Mouse (Mus musculus) pancreas, adult 10 weeks (tissue): ENCODE data around the gene Cmah. TPM values are rescaled to one million over a fixed set of nuclear protein-coding genes. Genes with fewer than 3 reads are reported as not detected.

Source experiments
- polyA plus RNA-seq: library from polyadenylated mRNA; stranded (reverse); fragments of 350-450 nt; fragmentation: Illumina TruSeq; extraction: RNeasy Lipid Tissue Mini Kit (QIAGEN cat#74804); gene quantifications from one replicate; pipeline ENCODE4 v1.2.3, GENCODE M21; 2015; ENCODE audit warnings: low read depth, low replicate concordance; ENCODE audit not compliant: insufficient read depth

Cmah gene
- 3.4 TPM for polyA plus RNA-seq

GRCm38 (mm10) chr13:24327201-24327600 is at the start of gene Cmah:
Gene Cmah, plus strand, starts transcription at chr13:24327404.

GRCm38 (mm10) chr13:24280439-24281431 is 46.5 kb upstream of the Cmah start, which contains the start of gene Carmil1:
Gene Carmil1, minus strand, starts transcription at chr13:24280795.

Other genes starting within 250 kb of the Cmah start
- 3.2 TPM for gene Carmil1, start 46.6 kb upstream of the Cmah start, polyA plus RNA-seq